Mouse (Mus musculus): ENCODE results near the gene Mrtfb.

Gene Mrtfb

GRCm38 (mm10) chr16:13448051-13448705 is 191.9 kb downstream of the Mrtfb start:
- TF ChIP-seq GATA4 (IDR thresholded peaks at IDR 0.05; ENCODE audit: insufficient replicate concordance, low read length) = no peak

- TF ChIP-seq GATA4 (IDR thresholded peaks at IDR 0.05; ENCODE audit: insufficient replicate concordance, low read length) = no peak
These were observed 192.4 kb downstream of the Mrtfb start for GRCm38 (mm10) chr16:13448706-13449090.

GRCm38 (mm10) chr16:13449491-13449890 is 193.2 kb downstream of the Mrtfb start:
- TF ChIP-seq GATA4 (IDR thresholded peaks at IDR 0.05; ENCODE audit: insufficient replicate concordance, low read length) = no peak

GRCm38 (mm10) chr16:13450831-13451230 is 194.6 kb downstream of the Mrtfb start:
- no peak for TF ChIP-seq GATA4 (IDR thresholded peaks at IDR 0.05; ENCODE audit: insufficient replicate concordance, low read length)

GRCm38 (mm10) chr16:13451991-13452390 is 195.7 kb downstream of the Mrtfb start:
- no peak for TF ChIP-seq GATA4 (IDR thresholded peaks at IDR 0.05; ENCODE audit: insufficient replicate concordance, low read length)

- TF ChIP-seq GATA4 (IDR thresholded peaks at IDR 0.05; ENCODE audit: insufficient replicate concordance, low read length) = no peak
These were observed 196.4 kb downstream of the Mrtfb start for GRCm38 (mm10) chr16:13452661-13453060.

- TF ChIP-seq GATA4 (IDR thresholded peaks at IDR 0.05; ENCODE audit: insufficient replicate concordance, low read length) = no peak
These were observed 197.8 kb downstream of the Mrtfb start for GRCm38 (mm10) chr16:13454026-13454600.

- TF ChIP-seq GATA4 (IDR thresholded peaks at IDR 0.05; ENCODE audit: insufficient replicate concordance, low read length) = no peak
These were observed 199.3 kb downstream of the Mrtfb start for GRCm38 (mm10) chr16:13455560-13455959.

GRCm38 (mm10) chr16:13458556-13458955 is 202.3 kb downstream of the Mrtfb start:
- no peak for TF ChIP-seq GATA4 (IDR thresholded peaks at IDR 0.05; ENCODE audit: insufficient replicate concordance, low read length)

- TF ChIP-seq GATA4 (IDR thresholded peaks at IDR 0.05; ENCODE audit: insufficient replicate concordance, low read length) = no peak
These were observed 203.8 kb downstream of the Mrtfb start for GRCm38 (mm10) chr16:13460071-13460470.

- no peak for TF ChIP-seq GATA4 (IDR thresholded peaks at IDR 0.05; ENCODE audit: insufficient replicate concordance, low read length)
These were observed 204.6 kb downstream of the Mrtfb start for GRCm38 (mm10) chr16:13460777-13461408.

GRCm38 (mm10) chr16:13464662-13465061 is 208.4 kb downstream of the Mrtfb start:
- TF ChIP-seq GATA4 (IDR thresholded peaks at IDR 0.05; ENCODE audit: insufficient replicate concordance, low read length) = no peak

Measured in liver, adult (tissue).